In genomic region chr2:18928597-18929257, GRCm38 (mm10) we compare ENCODE assay signal across 22 mouse cellular contexts.
DNase-seq lines count a peak whose midpoint lies in the region; ATAC-seq and TF ChIP-seq lines count a peak whose summit lies in the region.
"Had no signal": no experiment of that assay in that cellular context is flagged by ENCODE, and none has a peak within 500 bp of the region (broad histone marks: within the 10 kb centered on the region; RNA-seq: fewer than 3 reads in every experiment).

No protein-coding gene starts in this region.

- H3K36me3 ChIP-seq in heart, embryonic 13.5 days: no peaks in the 10 kb centered on the region
- H3K36me3 ChIP-seq in liver, embryonic 12.5 days: no peaks in the 10 kb centered on the region
- H3K36me3 ChIP-seq in kidney, embryonic 15.5 days: no peaks in the 10 kb centered on the region
- H3K36me3 ChIP-seq: forebrain, embryonic 15.5 days; hindbrain, embryonic 15.5 days; limb, embryonic 10.5 days; midbrain, embryonic 13.5 days; neural tube, embryonic 13.5 days had no signal

- TF ChIP-seq POLR2A in bone marrow macrophage, adult 2 months (IDR thresholded peaks at IDR 0.05; ENCODE audit: borderline replicate concordance, low read depth, low read length): no peak

- DNase-seq in heart, postnatal 36 days: no peak
- no peak for DNase-seq in spleen, postnatal 4 days (ENCODE audit: low spot score in 2 of 2)
- DNase-seq in frontal cortex, postnatal 36 days (ENCODE audit: low spot score in 2 of 2): no peak
- DNase-seq: cerebellum, adult 8-10 months; heart, postnatal 4 days; kidney, adult 11 months; kidney, postnatal 14 days; lung, adult 18-20 months; lung, postnatal 36 days; thymus, postnatal 4 days had no signal

- no peaks in the 10 kb centered on the region for H3K9me3 ChIP-seq in heart, embryonic 13.5 days
- no peaks in the 10 kb centered on the region for H3K9me3 ChIP-seq in liver, embryonic 12.5 days (replicated peaks)
- no peaks in the 10 kb centered on the region for H3K9me3 ChIP-seq in kidney, embryonic 15.5 days (replicated peaks)
- H3K9me3 ChIP-seq: forebrain, embryonic 15.5 days; hindbrain, embryonic 15.5 days; limb, embryonic 10.5 days; midbrain, embryonic 13.5 days; neural tube, embryonic 13.5 days had no signal

- H3K4me2 ChIP-seq in heart, embryonic 13.5 days: no peak overlapping the region
- H3K4me2 ChIP-seq in liver, embryonic 12.5 days: peak overlapping the region; percentile 13; the same call in 1 of the 2 replicates
- no peak overlapping the region for H3K4me2 ChIP-seq in kidney, embryonic 15.5 days
- H3K4me2 ChIP-seq: forebrain, embryonic 15.5 days; hindbrain, embryonic 15.5 days; midbrain, embryonic 13.5 days; neural tube, embryonic 13.5 days had no signal

- no peak overlapping the region for H3K9ac ChIP-seq in heart, embryonic 13.5 days
- H3K9ac ChIP-seq in liver, embryonic 12.5 days: no peak overlapping the region; the same call in 1 of the 2 replicates
- H3K9ac ChIP-seq in kidney, embryonic 15.5 days: no peak overlapping the region
- H3K9ac ChIP-seq: forebrain, embryonic 15.5 days; hindbrain, embryonic 15.5 days; midbrain, embryonic 13.5 days; neural tube, embryonic 13.5 days had no signal

- 47% methylated on average over 7 of the region's 7 CpGs for WGBS in heart, embryonic 13.5 days
- WGBS in liver, embryonic 12.5 days (ENCODE audit: insufficient replicate concordance): 23% methylated on average over 7 of the region's 7 CpGs
- WGBS in kidney, embryonic 15.5 days: 75% methylated on average over 7 of the region's 7 CpGs

- no peak overlapping the region for H3K4me3 ChIP-seq in heart, embryonic 13.5 days
- H3K4me3 ChIP-seq in bone marrow macrophage, adult 2 months (ENCODE audit: insufficient read depth, low read length): no peak overlapping the region
- no peak overlapping the region for H3K4me3 ChIP-seq in liver, embryonic 12.5 days
- no peak overlapping the region for H3K4me3 ChIP-seq in kidney, embryonic 15.5 days (replicated peaks)
- H3K4me3 ChIP-seq: forebrain, embryonic 15.5 days; hindbrain, embryonic 15.5 days; left cerebral cortex, adult 2 months; limb, embryonic 10.5 days; midbrain, embryonic 13.5 days; neural tube, embryonic 13.5 days had no signal

- intact Hi-C loops in heart, postnatal 36 days (cut with DNase I): no loop called here

- no peak for TF ChIP-seq CTCF in bone marrow macrophage, adult 2 months (IDR thresholded peaks at IDR 0.05; ENCODE audit: low read depth, low read length)

- H3K27ac ChIP-seq in heart, embryonic 13.5 days (replicated peaks): 0 out of 2 replicates have a peak overlapping the region, but pooled peaks have one; percentile 2
- H3K27ac ChIP-seq in bone marrow macrophage, adult 2 months (ENCODE audit: insufficient read depth, low read depth, low read length): peak overlapping the region; percentile 14; the same call in 1 of the 2 replicates
- peak overlapping the region; percentile 30 for H3K27ac ChIP-seq in liver, embryonic 12.5 days
- H3K27ac ChIP-seq in kidney, embryonic 15.5 days: no peak overlapping the region
- H3K27ac ChIP-seq: forebrain, embryonic 15.5 days; hindbrain, embryonic 15.5 days; left cerebral cortex, adult 2 months; midbrain, embryonic 13.5 days; neural tube, embryonic 13.5 days had no signal

- no peaks in the 10 kb centered on the region for H3K27me3 ChIP-seq in heart, embryonic 13.5 days (replicated peaks)
- no peaks in the 10 kb centered on the region for H3K27me3 ChIP-seq in liver, embryonic 12.5 days (replicated peaks)
- no peaks in the 10 kb centered on the region for H3K27me3 ChIP-seq in kidney, embryonic 15.5 days
- H3K27me3 ChIP-seq: CH12.LX; forebrain, embryonic 15.5 days; hindbrain, embryonic 15.5 days; midbrain, embryonic 13.5 days; neural tube, embryonic 13.5 days had no signal

- ATAC-seq in heart, embryonic 13.5 days (ENCODE audit: extremely low read depth, insufficient number of reproducible peaks, low FRiP score, low TSS enrichment): no peak
- ATAC-seq in liver, embryonic 12.5 days: peak; percentile 73
- ATAC-seq in megakaryocyte-erythroid progenitor cell, adult 5-6 weeks (replicated peaks; ENCODE audit: low FRiP score, low TSS enrichment, poor library complexity, severe bottlenecking): peak; percentile 65
- ATAC-seq in kidney, embryonic 15.5 days (replicated peaks; ENCODE audit: low FRiP score): no peak
- ATAC-seq: midbrain, embryonic 13.5 days had no signal

- H3K4me1 ChIP-seq in heart, embryonic 13.5 days: peaks cover 27% of the 10 kb centered on the region
- H3K4me1 ChIP-seq in bone marrow macrophage, adult 2 months (ENCODE audit: control insufficient read depth, insufficient read depth, low read length): peaks cover 54% of the 10 kb centered on the region
- peaks cover 58% of the 10 kb centered on the region for H3K4me1 ChIP-seq in liver, embryonic 12.5 days
- peaks cover 22% of the 10 kb centered on the region for H3K4me1 ChIP-seq in kidney, embryonic 15.5 days
- H3K4me1 ChIP-seq: forebrain, embryonic 15.5 days had no signal

Comparison
In these comparisons a context has a peak if more than half of its experiments do, and no peak if none do; other contexts are left out.
1. ATAC-seq: peak in liver, embryonic 12.5 days (single experiment) and megakaryocyte-erythroid progenitor cell, adult 5-6 weeks (single experiment); none in heart, embryonic 13.5 days (single experiment) and kidney, embryonic 15.5 days (single experiment).